Mouse (Mus musculus): Measurements from ENCODE around the gene Cd82. TPM values are rescaled to one million over a fixed set of nuclear protein-coding genes. Genes with fewer than 3 reads are reported as not detected.
A peak's percentile ranks its signal among the peaks of the same experiment; 100 is the strongest.

Gene Cd82
- polyA plus RNA-seq, 1 experiment from 2014 or later = 58.8 TPM

- Histone ChIP-seq H3K4me1 (ENCODE audit: control insufficient read depth, insufficient read depth, low read length) (peaks cover 5% of the 10 kb centered on the region), H3K27ac (ENCODE audit: low read length) (peak overlapping the region; percentile 19; the same call in 1 of the 2 replicates), H3K4me3 (ENCODE audit: low read length) (no peak overlapping the region), H3K36me3 (ENCODE audit: control insufficient read depth, insufficient read depth) (no peaks in the 10 kb centered on the region), H3K9ac (ENCODE audit: low read length) (no peak overlapping the region), H3K27me3 (ENCODE audit: control insufficient read depth, insufficient read depth, low read length) (no peaks in the 10 kb centered on the region), H3K9me3 (replicated peaks; ENCODE audit: control insufficient read depth, low read length) (no peaks in the 10 kb centered on the region), H3K4me2 (ENCODE audit: low read depth, low read length) (no peak overlapping the region)
- peak; percentile 71 for ATAC-seq (replicated peaks; ENCODE audit: extremely low read depth, insufficient read depth, low FRiP score)
- 52% methylated on average over 12 of the region's 12 CpGs for WGBS
Measured at GRCm38 (mm10) chr2:93439812-93440559, 23.0 kb downstream of the Cd82 start.

GRCm38 (mm10) chr2:93439352-93439771 is 23.6 kb downstream of the Cd82 start:
- H3K27ac ChIP-seq (ENCODE audit: low read length) = peak overlapping the region; percentile 19; the same call in 1 of the 2 replicates
- H3K36me3 ChIP-seq (ENCODE audit: control insufficient read depth, insufficient read depth) = no peaks in the 10 kb centered on the region
- H3K9ac ChIP-seq (ENCODE audit: low read length) = no peak overlapping the region
- no peak overlapping the region for H3K4me3 ChIP-seq (ENCODE audit: low read length)
- H3K27me3 ChIP-seq (ENCODE audit: control insufficient read depth, insufficient read depth, low read length) = no peaks in the 10 kb centered on the region
- H3K4me1 ChIP-seq (ENCODE audit: control insufficient read depth, insufficient read depth, low read length) = peaks cover 5% of the 10 kb centered on the region
- 62% methylated on average over 9 of the region's 9 CpGs for WGBS
- no peak for ATAC-seq (replicated peaks; ENCODE audit: extremely low read depth, insufficient read depth, low FRiP score)
- H3K9me3 ChIP-seq (replicated peaks; ENCODE audit: control insufficient read depth, low read length) = no peaks in the 10 kb centered on the region
- H3K4me2 ChIP-seq (ENCODE audit: low read depth, low read length) = no peak overlapping the region

GRCm38 (mm10) chr2:93438335-93438734 is 24.6 kb downstream of the Cd82 start:
- WGBS = 55% methylated on average over 6 of the region's 6 CpGs

GRCm38 (mm10) chr2:93435577-93435976 is 27.4 kb downstream of the Cd82 start:
- Histone ChIP-seq H3K27ac (ENCODE audit: low read length) (no peak overlapping the region), H3K4me2 (ENCODE audit: low read depth, low read length) (no peak overlapping the region), H3K27me3 (ENCODE audit: control insufficient read depth, insufficient read depth, low read length) (no peaks in the 10 kb centered on the region), H3K4me1 (ENCODE audit: control insufficient read depth, insufficient read depth, low read length) (peaks cover 5% of the 10 kb centered on the region), H3K9ac (ENCODE audit: low read length) (no peak overlapping the region), H3K9me3 (replicated peaks; ENCODE audit: control insufficient read depth, low read length) (no peaks in the 10 kb centered on the region), H3K4me3 (ENCODE audit: low read length) (no peak overlapping the region), H3K36me3 (ENCODE audit: control insufficient read depth, insufficient read depth) (no peaks in the 10 kb centered on the region)
- WGBS = 62% methylated on average over 4 of the region's 4 CpGs
- no peak for ATAC-seq (replicated peaks; ENCODE audit: extremely low read depth, insufficient read depth, low FRiP score)

More at GRCm38 (mm10) chr2:93438335-93438734, 24.6 kb downstream of the Cd82 start:
- Histone ChIP-seq H3K27me3 (ENCODE audit: control insufficient read depth, insufficient read depth, low read length) (no peaks in the 10 kb centered on the region), H3K9me3 (replicated peaks; ENCODE audit: control insufficient read depth, low read length) (no peaks in the 10 kb centered on the region), H3K27ac (ENCODE audit: low read length) (no peak overlapping the region), H3K4me3 (ENCODE audit: low read length) (no peak overlapping the region), H3K4me2 (ENCODE audit: low read depth, low read length) (no peak overlapping the region), H3K4me1 (ENCODE audit: control insufficient read depth, insufficient read depth, low read length) (peaks cover 5% of the 10 kb centered on the region), H3K36me3 (ENCODE audit: control insufficient read depth, insufficient read depth) (no peaks in the 10 kb centered on the region), H3K9ac (ENCODE audit: low read length) (no peak overlapping the region)
- no peak for ATAC-seq (replicated peaks; ENCODE audit: extremely low read depth, insufficient read depth, low FRiP score)

- Histone ChIP-seq H3K4me2 (ENCODE audit: low read depth, low read length) (no peak overlapping the region), H3K36me3 (ENCODE audit: control insufficient read depth, insufficient read depth) (no peaks in the 10 kb centered on the region), H3K27ac (ENCODE audit: low read length) (no peak overlapping the region), H3K4me1 (ENCODE audit: control insufficient read depth, insufficient read depth, low read length) (peaks cover 4% of the 10 kb centered on the region), H3K27me3 (ENCODE audit: control insufficient read depth, insufficient read depth, low read length) (no peaks in the 10 kb centered on the region), H3K4me3 (ENCODE audit: low read length) (no peak overlapping the region), H3K9ac (ENCODE audit: low read length) (no peak overlapping the region), H3K9me3 (replicated peaks; ENCODE audit: control insufficient read depth, low read length) (no peaks in the 10 kb centered on the region)
- WGBS = 90% methylated on average over 3 of the region's 3 CpGs
- no peak for ATAC-seq (replicated peaks; ENCODE audit: extremely low read depth, insufficient read depth, low FRiP score)
Measured at GRCm38 (mm10) chr2:93434896-93435295, 28.0 kb downstream of the Cd82 start.

GRCm38 (mm10) chr2:93433543-93433942 is 29.4 kb downstream of the Cd82 start:
- H3K36me3 ChIP-seq (ENCODE audit: control insufficient read depth, insufficient read depth) = no peaks in the 10 kb centered on the region
- H3K27ac ChIP-seq (ENCODE audit: low read length) = no peak overlapping the region
- no peaks in the 10 kb centered on the region; the same call in 1 of the 2 replicates for H3K4me1 ChIP-seq (ENCODE audit: control insufficient read depth, insufficient read depth, low read length)
- H3K9ac ChIP-seq (ENCODE audit: low read length) = no peak overlapping the region
- no peak overlapping the region for H3K4me2 ChIP-seq (ENCODE audit: low read depth, low read length)
- ATAC-seq (replicated peaks; ENCODE audit: extremely low read depth, insufficient read depth, low FRiP score) = no peak
- H3K4me3 ChIP-seq (ENCODE audit: low read length) = no peak overlapping the region
- no peaks in the 10 kb centered on the region; the same call in 1 of the 2 replicates for H3K27me3 ChIP-seq (ENCODE audit: control insufficient read depth, insufficient read depth, low read length)
- no peaks in the 10 kb centered on the region for H3K9me3 ChIP-seq (replicated peaks; ENCODE audit: control insufficient read depth, low read length)
- WGBS = 78% methylated on average over 5 of the region's 5 CpGs

- Histone ChIP-seq H3K4me2 (ENCODE audit: low read depth, low read length) (no peak overlapping the region), H3K27me3 (ENCODE audit: control insufficient read depth, insufficient read depth, low read length) (peaks cover 4% of the 10 kb centered on the region; the same call in 1 of the 2 replicates), H3K36me3 (ENCODE audit: control insufficient read depth, insufficient read depth) (no peaks in the 10 kb centered on the region), H3K4me1 (ENCODE audit: control insufficient read depth, insufficient read depth, low read length) (no peaks in the 10 kb centered on the region; the same call in 1 of the 2 replicates), H3K4me3 (ENCODE audit: low read length) (no peak overlapping the region), H3K27ac (ENCODE audit: low read length) (no peak overlapping the region), H3K9me3 (replicated peaks; ENCODE audit: control insufficient read depth, low read length) (no peaks in the 10 kb centered on the region), H3K9ac (ENCODE audit: low read length) (no peak overlapping the region)
- no peak for ATAC-seq (replicated peaks; ENCODE audit: extremely low read depth, insufficient read depth, low FRiP score)
- WGBS = 75% methylated on average over 6 of the region's 6 CpGs
Measured at GRCm38 (mm10) chr2:93432600-93433389, 30.1 kb downstream of the Cd82 start.

GRCm38 (mm10) chr2:93431575-93432325 is 31.2 kb downstream of the Cd82 start:
- no peak for ATAC-seq (replicated peaks; ENCODE audit: extremely low read depth, insufficient read depth, low FRiP score)
- 71% methylated on average over 5 of the region's 5 CpGs for WGBS
- Histone ChIP-seq H3K4me3 (ENCODE audit: low read length) (no peak overlapping the region), H3K9ac (ENCODE audit: low read length) (no peak overlapping the region), H3K36me3 (ENCODE audit: control insufficient read depth, insufficient read depth) (no peaks in the 10 kb centered on the region), H3K27ac (ENCODE audit: low read length) (no peak overlapping the region), H3K4me1 (ENCODE audit: control insufficient read depth, insufficient read depth, low read length) (no peaks in the 10 kb centered on the region), H3K9me3 (replicated peaks; ENCODE audit: control insufficient read depth, low read length) (no peaks in the 10 kb centered on the region), H3K27me3 (ENCODE audit: control insufficient read depth, insufficient read depth, low read length) (peaks cover 4% of the 10 kb centered on the region; the same call in 1 of the 2 replicates), H3K4me2 (ENCODE audit: low read depth, low read length) (no peak overlapping the region)

Data from heart, embryonic 16.5 days (tissue).